Mouse (Mus musculus): ENCODE data around the gene Evi5l.

DNA sequence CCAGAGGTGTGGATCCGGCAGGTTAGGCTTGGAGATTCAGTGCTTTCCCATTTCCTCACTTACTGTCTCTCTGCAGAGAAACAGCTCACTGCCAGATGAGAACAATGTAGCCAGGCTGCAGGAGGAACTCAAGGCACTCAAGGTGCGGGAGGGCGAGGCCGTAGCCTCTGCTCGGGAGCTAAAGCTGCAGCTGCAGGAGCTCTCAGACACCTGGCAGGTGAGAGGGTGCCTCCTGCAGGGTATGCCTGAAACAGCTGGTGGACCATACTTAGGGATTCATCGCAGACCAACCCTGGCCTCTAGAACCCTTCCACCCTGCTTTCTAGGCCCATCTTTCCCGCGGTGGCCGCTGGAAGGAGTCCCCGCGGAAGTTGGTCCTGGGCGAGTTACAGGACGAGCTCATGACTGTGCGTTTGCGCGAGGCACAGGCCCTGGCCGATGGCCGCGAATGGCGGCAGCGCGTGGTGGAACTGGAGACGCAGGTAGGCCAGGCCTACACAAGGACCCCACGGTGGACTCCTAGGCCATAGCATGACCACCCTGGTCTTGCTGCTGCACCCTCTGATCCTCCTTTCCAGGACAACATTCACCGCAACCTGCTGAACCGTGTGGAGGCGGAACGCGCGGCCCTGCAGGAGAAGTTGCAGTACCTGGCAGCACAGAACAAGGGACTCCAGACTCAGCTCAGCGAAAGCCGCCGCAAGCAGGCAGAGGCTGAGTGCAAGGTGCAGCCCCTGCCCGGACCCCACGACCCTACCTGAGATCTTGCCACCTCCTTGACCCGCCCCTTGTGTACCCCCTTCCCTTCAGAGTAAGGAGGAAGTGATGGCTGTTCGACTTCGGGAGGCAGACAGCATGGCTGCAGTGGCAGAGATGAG lies 39.1 kb downstream of the Evi5l start:
- TF ChIP-seq POLR2A (IDR thresholded peaks at IDR 0.05; ENCODE audit: insufficient read depth, low read length) (no peak), EP300 (IDR thresholded peaks at IDR 0.05; ENCODE audit: insufficient read depth, low read depth, low read length) (0 out of 2 replicates have a peak, but pooled peaks have one; percentile 49)
